ENCODE assay signal across 25 mouse cellular contexts in the genomic region with DNA sequence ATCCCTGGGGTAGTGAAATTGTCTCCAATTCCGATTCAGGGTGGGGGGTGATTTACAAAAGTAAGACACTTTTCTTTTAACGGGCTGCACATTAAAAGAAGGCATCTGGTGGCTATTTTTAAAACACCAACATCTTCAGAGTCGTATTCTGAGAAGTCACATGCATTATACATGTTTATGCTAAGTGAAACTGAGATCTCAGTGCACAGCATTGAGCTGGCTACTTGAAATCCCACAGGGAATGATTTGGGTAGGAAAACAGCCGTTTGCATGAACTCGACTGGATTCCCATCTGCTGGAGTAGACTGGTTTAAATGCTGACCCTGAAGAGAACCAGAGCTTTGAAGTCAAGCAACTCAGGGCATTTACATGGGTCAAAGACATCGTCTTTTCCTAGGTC.
DNase-seq lines count a peak whose midpoint lies in the region; ATAC-seq and TF ChIP-seq lines count a peak whose summit lies in the region.
"Had no signal": no experiment of that assay in that cellular context is flagged by ENCODE, and none has a peak within 500 bp of the region (broad histone marks: within the 10 kb centered on the region; RNA-seq: fewer than 3 reads in every experiment).

No protein-coding gene starts in this region.

- peak; percentile 63 for ATAC-seq in forebrain, postnatal 0 days
- no peak for ATAC-seq in forebrain, embryonic 15.5 days (replicated peaks)
- ATAC-seq in embryonic facial prominence, embryonic 11.5 days (replicated peaks; ENCODE audit: insufficient number of reproducible peaks, low FRiP score, low TSS enrichment, low read depth): no peak
- ATAC-seq: liver, embryonic 12.5 days had no signal

- no peaks in the 10 kb centered on the region for H3K9me3 ChIP-seq in forebrain, postnatal 0 days (ENCODE audit: low read length)
- no peaks in the 10 kb centered on the region for H3K9me3 ChIP-seq in forebrain, embryonic 15.5 days
- H3K9me3 ChIP-seq in embryonic facial prominence, embryonic 11.5 days (replicated peaks; ENCODE audit: control insufficient read depth, low read length): no peaks in the 10 kb centered on the region
- H3K9me3 ChIP-seq: embryonic facial prominence, embryonic 12.5 days; hindbrain, embryonic 12.5 days; limb, embryonic 13.5 days; liver, embryonic 12.5 days; stomach, embryonic 15.5 days had no signal

- H3K4me3 ChIP-seq in forebrain, postnatal 0 days (ENCODE audit: low read depth, low read length): no peak overlapping the region
- no peak overlapping the region for H3K4me3 ChIP-seq in forebrain, embryonic 15.5 days
- no peak overlapping the region for H3K4me3 ChIP-seq in embryonic facial prominence, embryonic 11.5 days (ENCODE audit: low read depth, low read length)
- H3K4me3 ChIP-seq: embryonic facial prominence, embryonic 12.5 days; erythroblast, embryonic 14.5 days; gastrocnemius, adult 2 months; hindbrain, embryonic 12.5 days; limb, embryonic 13.5 days; liver, embryonic 12.5 days; stomach, embryonic 15.5 days had no signal

- H3K27me3 ChIP-seq in forebrain, postnatal 0 days (ENCODE audit: insufficient read depth, low read length): no peaks in the 10 kb centered on the region
- no peaks in the 10 kb centered on the region for H3K27me3 ChIP-seq in forebrain, embryonic 15.5 days
- no peaks in the 10 kb centered on the region for H3K27me3 ChIP-seq in embryonic facial prominence, embryonic 11.5 days (ENCODE audit: control insufficient read depth, insufficient read depth, low read length)
- H3K27me3 ChIP-seq: embryonic facial prominence, embryonic 12.5 days; hindbrain, embryonic 12.5 days; limb, embryonic 13.5 days; liver, embryonic 12.5 days; stomach, embryonic 15.5 days had no signal

- no peak for TF ChIP-seq POLR2A in brain, embryonic 14.5 days (IDR thresholded peaks at IDR 0.05; ENCODE audit: borderline replicate concordance, extremely low read depth, insufficient read depth, insufficient read length, poor library complexity, severe bottlenecking)

- no peaks in the 10 kb centered on the region for H3K36me3 ChIP-seq in forebrain, postnatal 0 days (ENCODE audit: insufficient read depth)
- no peaks in the 10 kb centered on the region for H3K36me3 ChIP-seq in forebrain, embryonic 15.5 days
- H3K36me3 ChIP-seq in embryonic facial prominence, embryonic 11.5 days (replicated peaks; ENCODE audit: control insufficient read depth, insufficient read depth, low read depth, low read length): no peaks in the 10 kb centered on the region
- H3K36me3 ChIP-seq: embryonic facial prominence, embryonic 12.5 days; hindbrain, embryonic 12.5 days; limb, embryonic 13.5 days; liver, embryonic 12.5 days; stomach, embryonic 15.5 days had no signal

- no peaks in the 10 kb centered on the region for H3K4me1 ChIP-seq in forebrain, postnatal 0 days (ENCODE audit: insufficient read depth)
- H3K4me1 ChIP-seq in forebrain, embryonic 15.5 days: peaks cover 7% of the 10 kb centered on the region; the same call in 1 of the 2 replicates
- H3K4me1 ChIP-seq in embryonic facial prominence, embryonic 11.5 days (ENCODE audit: control insufficient read depth, insufficient read depth, low read length): no peaks in the 10 kb centered on the region; the same call in 1 of the 2 replicates
- H3K4me1 ChIP-seq: hindbrain, embryonic 12.5 days; liver, embryonic 12.5 days; stomach, embryonic 15.5 days had no signal

- no peak overlapping the region for H3K9ac ChIP-seq in forebrain, postnatal 0 days
- H3K9ac ChIP-seq in forebrain, embryonic 15.5 days (replicated peaks): no peak overlapping the region
- H3K9ac ChIP-seq in embryonic facial prominence, embryonic 11.5 days (replicated peaks; ENCODE audit: low read length): no peak overlapping the region
- H3K9ac ChIP-seq: embryonic facial prominence, embryonic 12.5 days; hindbrain, embryonic 12.5 days; limb, embryonic 13.5 days; liver, embryonic 12.5 days; stomach, embryonic 15.5 days had no signal

- DNase-seq in forebrain, postnatal 0 days: peak; percentile 17
- DNase-seq in left cerebral cortex, postnatal 25 days (ENCODE audit: low spot score in 2 of 2): peak; percentile 15 to 62
- DNase-seq in left cerebral cortex, adult 11 months (ENCODE audit: low spot score): no peak
- peak; percentile 61 for DNase-seq in brain, embryonic 14.5 days (ENCODE audit: low read depth)
- DNase-seq in embryonic facial prominence, embryonic 11.5 days (ENCODE audit: low spot score): peak; percentile 50
- no peak for DNase-seq in thymus, postnatal 14 days
- no peak for DNase-seq in kidney, adult 11 months
- DNase-seq: adrenal gland, adult 2 months; cerebellum, adult 18-20 months; cerebellum, postnatal 25 days; gastrocnemius, adult 2 months; heart, postnatal 10 days; kidney, adult 18-20 months; kidney, postnatal 10 days; lung, adult 18-20 months; thymus, adult 18-20 months; thymus, postnatal 4 days had no signal

- TF ChIP-seq CTCF in forebrain, postnatal 0 days (IDR thresholded peaks at IDR 0.05; ENCODE audit: low read depth): no peak
- no peak for TF ChIP-seq CTCF in brain, embryonic 14.5 days (IDR thresholded peaks at IDR 0.05; ENCODE audit: borderline replicate concordance, extremely low read depth, insufficient read depth, insufficient read length)

- H3K4me2 ChIP-seq in forebrain, postnatal 0 days (ENCODE audit: low read depth): no peak overlapping the region
- H3K4me2 ChIP-seq in forebrain, embryonic 15.5 days (replicated peaks): no peak overlapping the region
- no peak overlapping the region for H3K4me2 ChIP-seq in embryonic facial prominence, embryonic 11.5 days (ENCODE audit: low read depth, low read length)
- H3K4me2 ChIP-seq: embryonic facial prominence, embryonic 12.5 days; heart, embryonic 11.5 days; hindbrain, embryonic 12.5 days; limb, embryonic 13.5 days; liver, embryonic 12.5 days; stomach, embryonic 15.5 days had no signal

- no peak overlapping the region for H3K27ac ChIP-seq in forebrain, postnatal 0 days (ENCODE audit: low read depth, low read length)
- H3K27ac ChIP-seq in forebrain, embryonic 15.5 days (replicated peaks): no peak overlapping the region
- no peak overlapping the region for H3K27ac ChIP-seq in embryonic facial prominence, embryonic 11.5 days (replicated peaks; ENCODE audit: low read depth, low read length)
- H3K27ac ChIP-seq: embryonic facial prominence, embryonic 12.5 days; gastrocnemius, adult 2 months; hindbrain, embryonic 12.5 days; limb, embryonic 13.5 days; liver, embryonic 12.5 days; stomach, embryonic 15.5 days had no signal

- intact Hi-C loops in left cerebral cortex, postnatal 25 days (cut with DNase I): no loop called here

- WGBS in forebrain, postnatal 0 days: 29% methylated on average over 6 of the region's 6 CpGs
- WGBS in forebrain, embryonic 15.5 days: 37% methylated on average over 6 of the region's 6 CpGs
- 35% methylated on average over 6 of the region's 6 CpGs for WGBS in embryonic facial prominence, embryonic 11.5 days

Comparison
In these comparisons a context has a peak if more than half of its experiments do, and no peak if none do; other contexts are left out.
1. DNase-seq: peak in forebrain, postnatal 0 days (single experiment), left cerebral cortex, postnatal 25 days (2 of 2), brain, embryonic 14.5 days (single experiment) and embryonic facial prominence, embryonic 11.5 days (single experiment); none in left cerebral cortex, adult 11 months (single experiment), thymus, postnatal 14 days (single experiment) and kidney, adult 11 months (single experiment).